Mouse (Mus musculus) embryonic facial prominence, embryonic 12.5 days (tissue): ENCODE measurements around the gene Lca5. TPM values are rescaled to one million over a fixed set of nuclear protein-coding genes. Genes with fewer than 3 reads are reported as not detected.

ENCODE experiments used
- ATAC-seq: fragments of 200-750 bp; cut with Nextera tagmentation; 2 replicates; pipeline ENCODE4 v1.8.0; 2017; ENCODE audit not compliant: insufficient number of reproducible peaks, insufficient read depth, low FRiP score, low TSS enrichment
- H3K27ac ChIP-seq: fragments of 300-500 bp; sonication (generic); 2 replicates; pipeline ENCODE4 v1.5.1; 2016; ENCODE audit warnings: mild to moderate bottlenecking
- H3K27me3 ChIP-seq: fragments of 300-500 bp; sonication (generic); 2 replicates; pipeline ENCODE4 v1.6.1; 2016; ENCODE audit warnings: mild to moderate bottlenecking, moderate library complexity
- H3K36me3 ChIP-seq: fragments of 300-500 bp; sonication (generic); 2 replicates; pipeline ENCODE4 v1.6.1; 2016; ENCODE audit warnings: mild to moderate bottlenecking
- H3K4me1 ChIP-seq: fragments of 300-500 bp; sonication (generic); 2 replicates; pipeline ENCODE4 v1.6.1; 2016
- H3K4me2 ChIP-seq: fragments of 300-500 bp; sonication (generic); replicated peaks from 2 replicates; pipeline ENCODE4 v1.6.1; 2016; ENCODE audit warnings: mild to moderate bottlenecking, moderate library complexity
- H3K4me3 ChIP-seq: fragments of 300-500 bp; sonication (generic); 2 replicates; pipeline ENCODE4 v1.5.1; 2016; ENCODE audit warnings: mild to moderate bottlenecking
- H3K9ac ChIP-seq: fragments of 300-500 bp; sonication (generic); 2 replicates; pipeline ENCODE4 v1.6.1; 2016; ENCODE audit warnings: mild to moderate bottlenecking, moderate library complexity
- H3K9me3 ChIP-seq: fragments of 300-500 bp; sonication (generic); 2 replicates; pipeline ENCODE4 v1.6.1; 2016; ENCODE audit warnings: mild to moderate bottlenecking, moderate library complexity
- WGBS: fragments of 180-500 bp; shearing (Covaris S2); methylation state at CpG from one replicate; pipeline ENCODE4 v1.1.7; 2016; 5-methylcytosine and 5-hydroxymethylcytosine counted together
- polyA plus RNA-seq: library from polyadenylated mRNA; unstranded; fragments of >200 nt; fragmentation: Nextera tagmentation; extraction: Ambion mirVana; gene quantifications from 2 replicates; pipeline ENCODE4 v1.2.1, GENCODE M21; 2016

The Lca5 gene
- 21.0 and 23.9 TPM in 2 replicates for polyA plus RNA-seq

GRCm38 (mm10) chr9:83440392-83441357, at the start of gene Lca5:
Lca5 (minus strand) TSS chr9:83441127.
- H3K36me3 ChIP-seq, result no peaks in the 10 kb centered on the region
- peak within 1 kb of the TSS; percentile 92 for H3K27ac ChIP-seq
- peak within 1 kb of the TSS; percentile 54 for H3K9ac ChIP-seq
- no peaks in the 10 kb centered on the region for H3K9me3 ChIP-seq
- peak; percentile 95 for ATAC-seq
- WGBS, result 1% methylated on average over 54 of the region's 57 CpGs
- H3K27me3 ChIP-seq, result no peaks in the 10 kb centered on the region
- peak within 1 kb of the TSS; percentile 53 for H3K4me3 ChIP-seq
- peak within 1 kb of the TSS; percentile 62 for H3K4me2 ChIP-seq
- 0 out of 2 replicates have a peak, but pooled peaks cover 7% of the 10 kb centered on the region for H3K4me1 ChIP-seq

DNA sequence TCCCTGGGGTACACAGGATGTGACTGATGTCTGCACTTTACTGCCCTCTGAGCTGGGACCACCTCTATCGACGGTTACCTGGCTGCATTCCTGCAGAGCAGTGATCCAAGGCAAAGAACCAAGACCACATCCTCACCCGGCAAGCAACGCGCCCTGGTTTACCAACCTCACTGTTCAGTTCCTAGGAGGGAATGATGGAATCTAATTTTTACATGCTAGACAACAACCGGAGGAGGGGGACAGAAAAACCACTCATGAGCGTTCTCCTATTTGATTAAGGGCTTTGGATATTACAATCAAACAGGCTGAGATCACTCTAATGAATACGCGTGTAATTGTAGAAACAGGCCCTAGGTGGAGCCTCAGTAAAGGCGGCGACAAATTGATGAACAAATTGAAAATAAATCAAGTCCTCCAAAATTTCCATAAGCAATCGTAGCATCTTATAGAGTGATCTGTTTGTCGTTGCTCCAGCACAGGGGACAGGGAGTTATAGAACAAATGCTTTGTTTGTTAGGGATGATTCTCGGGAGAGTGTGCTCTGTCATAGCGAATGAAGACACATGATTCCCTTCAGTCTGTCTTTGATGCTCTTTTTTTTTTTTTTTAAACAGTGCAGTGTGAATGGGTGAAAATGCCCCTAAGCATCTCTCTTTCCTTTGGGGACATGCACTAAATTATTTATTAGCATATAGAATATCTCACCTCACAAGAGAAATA, 47.7 kb upstream of the Lca5 start:
- WGBS, result 50% methylated on average over 15 of the region's 15 CpGs
- Histone ChIP-seq H3K27ac (no peak overlapping the region), H3K4me1 (no peaks in the 10 kb centered on the region), H3K9me3 (no peaks in the 10 kb centered on the region), H3K4me3 (no peak overlapping the region), H3K27me3 (no peaks in the 10 kb centered on the region), H3K36me3 (no peaks in the 10 kb centered on the region), H3K4me2 (no peak overlapping the region), H3K9ac (no peak overlapping the region)
- ATAC-seq, result no peak

DNA sequence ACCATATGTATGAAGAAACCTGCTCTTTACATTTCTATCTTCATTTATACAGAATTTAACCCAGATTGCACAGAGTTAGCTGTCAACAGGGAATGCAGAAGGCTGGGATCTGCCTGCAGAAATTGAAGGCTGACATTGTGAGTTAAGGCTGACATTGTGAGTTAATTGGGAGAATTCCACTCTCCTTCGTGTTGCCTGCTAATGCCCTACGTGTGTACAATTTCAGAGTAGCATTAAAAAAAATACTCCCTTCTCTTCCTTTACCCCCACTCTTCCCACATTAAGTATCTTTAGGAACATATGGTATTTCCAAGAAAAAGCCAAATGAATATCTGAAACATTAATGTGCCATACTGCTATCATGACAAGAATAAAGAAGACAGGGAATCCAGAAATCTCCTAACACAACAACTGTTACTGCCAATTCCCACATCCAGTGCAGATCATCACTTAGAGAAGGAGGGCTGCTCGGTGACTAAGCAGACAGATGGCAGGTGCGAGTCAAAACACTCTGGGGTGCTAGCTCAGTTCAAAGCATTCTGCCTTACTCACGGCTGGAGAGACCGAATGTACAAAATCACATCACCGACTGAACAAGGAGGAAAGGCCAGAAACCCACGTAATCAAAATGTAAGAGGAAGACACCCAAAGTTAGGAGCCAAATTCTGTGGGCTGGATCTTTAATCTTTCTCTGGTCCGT, 47.0 kb upstream of the Lca5 start:
- ATAC-seq, result no peak

DNA sequence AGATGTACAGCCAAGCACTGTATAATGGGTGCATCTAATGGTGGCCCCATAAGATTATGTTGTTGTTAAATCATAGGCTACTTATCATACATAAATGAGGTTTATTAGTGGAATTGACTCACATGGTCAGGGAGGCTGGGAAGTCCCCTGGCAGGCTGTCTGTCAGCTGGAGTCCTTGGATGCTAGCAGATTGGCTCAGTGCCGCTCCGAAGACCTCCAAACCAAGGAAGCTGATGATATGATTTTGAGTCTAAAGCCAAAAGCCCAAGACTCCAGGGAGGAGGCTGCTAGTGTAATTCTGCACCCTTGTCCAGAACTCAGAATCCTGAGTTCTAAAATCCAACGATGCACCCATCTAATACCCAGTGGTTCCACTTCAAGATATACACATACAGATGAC, 45.0 kb upstream of the Lca5 start:
- no peak overlapping the region for H3K4me2 ChIP-seq
- H3K36me3 ChIP-seq, result no peaks in the 10 kb centered on the region
- peaks cover 4% of the 10 kb centered on the region; the same call in 1 of the 2 replicates for H3K4me1 ChIP-seq
- no peak overlapping the region for H3K4me3 ChIP-seq
- WGBS, result 98% methylated on average over 3 of the region's 3 CpGs
- H3K9me3 ChIP-seq, result no peaks in the 10 kb centered on the region
- H3K27ac ChIP-seq, result no peak overlapping the region
- no peak overlapping the region for H3K9ac ChIP-seq
- ATAC-seq, result no peak
- H3K27me3 ChIP-seq, result no peaks in the 10 kb centered on the region

More for the DNA sequence above, 47.0 kb upstream of the Lca5 start:
- H3K9me3 ChIP-seq, result no peaks in the 10 kb centered on the region
- H3K4me1 ChIP-seq, result no peaks in the 10 kb centered on the region
- no peak overlapping the region for H3K27ac ChIP-seq
- no peak overlapping the region for H3K9ac ChIP-seq
- H3K36me3 ChIP-seq, result no peaks in the 10 kb centered on the region
- H3K4me2 ChIP-seq, result no peak overlapping the region
- H3K4me3 ChIP-seq, result no peak overlapping the region
- H3K27me3 ChIP-seq, result no peaks in the 10 kb centered on the region
- 57% methylated on average over 9 of the region's 9 CpGs for WGBS

DNA sequence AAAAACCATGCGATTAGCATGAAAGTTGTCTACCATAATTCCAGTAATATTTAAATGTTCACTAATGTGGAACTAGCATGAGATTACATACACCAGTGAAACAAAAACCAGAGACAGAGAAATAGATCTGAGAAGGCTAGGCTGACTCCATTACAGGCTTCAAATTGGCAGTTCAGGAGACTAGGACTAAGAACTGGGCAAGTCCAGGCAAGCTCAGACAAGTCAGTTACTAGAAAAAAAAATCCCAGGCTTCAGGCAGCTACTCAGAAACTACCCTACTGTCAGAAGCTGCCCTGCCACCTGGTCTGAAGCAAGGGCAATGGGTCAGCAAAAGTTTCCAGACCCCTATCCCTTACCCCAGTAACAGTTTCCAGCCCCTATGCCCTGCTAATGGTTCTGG, 44.4 kb upstream of the Lca5 start:
- Histone ChIP-seq H3K4me3 (no peak overlapping the region), H3K27ac (no peak overlapping the region), H3K9me3 (no peaks in the 10 kb centered on the region), H3K9ac (no peak overlapping the region), H3K27me3 (no peaks in the 10 kb centered on the region), H3K4me1 (peaks cover 4% of the 10 kb centered on the region; the same call in 1 of the 2 replicates), H3K36me3 (no peaks in the 10 kb centered on the region), H3K4me2 (no peak overlapping the region)
- 98% methylated on average over 1 of the region's 1 CpGs for WGBS
- ATAC-seq, result no peak

DNA sequence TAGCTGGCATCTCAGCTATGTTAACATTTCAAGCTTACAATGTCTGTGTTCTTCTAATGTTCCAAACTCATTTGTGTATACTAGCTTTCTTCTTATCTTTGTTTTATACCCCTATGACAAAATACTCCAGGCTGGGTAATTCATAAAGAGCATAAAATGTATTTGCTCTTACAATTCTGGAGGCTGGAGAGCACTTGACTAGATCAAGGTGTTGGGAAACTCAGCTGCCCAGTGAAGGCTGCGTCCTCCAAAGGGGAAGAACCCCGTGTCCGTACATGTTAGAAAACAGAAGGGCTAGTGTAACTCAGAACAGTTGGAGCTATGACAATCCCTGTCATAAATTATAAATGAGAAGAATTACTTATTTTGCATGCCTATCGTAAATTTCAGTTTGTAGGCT, 42.5 kb upstream of the Lca5 start:
- peaks cover 4% of the 10 kb centered on the region; the same call in 1 of the 2 replicates for H3K4me1 ChIP-seq
- no peak overlapping the region for H3K9ac ChIP-seq
- H3K36me3 ChIP-seq, result no peaks in the 10 kb centered on the region
- 91% methylated on average over 4 of the region's 4 CpGs for WGBS
- H3K27me3 ChIP-seq, result no peaks in the 10 kb centered on the region
- H3K9me3 ChIP-seq, result no peaks in the 10 kb centered on the region
- H3K4me2 ChIP-seq, result no peak overlapping the region
- no peak for ATAC-seq
- no peak overlapping the region for H3K4me3 ChIP-seq
- no peak overlapping the region for H3K27ac ChIP-seq

DNA sequence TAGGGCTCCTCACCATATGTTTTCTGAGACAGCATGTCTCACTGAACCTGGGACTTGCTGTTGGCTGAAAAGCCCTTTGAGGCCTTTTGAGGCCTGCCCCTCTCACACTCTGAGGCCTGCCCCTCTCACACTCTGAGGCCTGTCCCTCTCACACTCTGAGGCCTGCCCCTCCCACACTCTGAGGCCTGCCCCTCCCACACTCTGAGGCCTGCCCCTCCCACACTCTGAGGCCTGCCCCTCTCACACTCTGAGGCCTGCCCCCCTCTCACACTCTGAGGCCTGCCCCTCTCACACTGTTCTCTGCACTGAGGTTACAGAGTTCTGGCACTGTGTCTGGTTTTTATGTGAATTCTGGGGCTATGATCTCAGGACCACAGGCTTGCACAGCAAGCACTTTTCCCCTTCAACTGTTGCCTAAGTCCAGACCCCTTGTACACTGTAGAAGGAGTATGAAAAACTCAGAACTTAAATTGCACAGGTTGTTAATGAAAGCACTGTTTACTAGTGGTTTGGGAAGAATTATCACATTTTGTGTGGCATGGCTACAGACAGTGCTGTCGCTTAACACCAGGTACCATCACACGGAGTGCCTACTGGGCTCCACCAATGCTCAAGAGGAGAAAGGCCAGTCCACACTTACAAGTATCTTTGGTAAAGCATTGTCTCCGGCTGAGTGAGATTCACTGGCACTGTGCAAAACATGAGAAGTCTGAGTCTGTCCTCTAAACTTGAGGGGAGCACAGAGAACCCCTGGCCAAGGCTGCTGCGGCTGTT, 41.4 kb upstream of the Lca5 start:
- 79% methylated on average over 4 of the region's 4 CpGs for WGBS
- ATAC-seq, result no peak
- Histone ChIP-seq H3K4me2 (no peak overlapping the region), H3K4me3 (no peak overlapping the region), H3K9me3 (no peaks in the 10 kb centered on the region), H3K27me3 (no peaks in the 10 kb centered on the region), H3K4me1 (peaks cover 4% of the 10 kb centered on the region; the same call in 1 of the 2 replicates), H3K36me3 (no peaks in the 10 kb centered on the region), H3K27ac (peak overlapping the region; percentile 41; the same call in 1 of the 2 replicates), H3K9ac (no peak overlapping the region)

- no peak overlapping the region for H3K27ac ChIP-seq
- no peak overlapping the region for H3K9ac ChIP-seq
- no peaks in the 10 kb centered on the region for H3K36me3 ChIP-seq
- 64% methylated on average over 2 of the region's 2 CpGs for WGBS
- H3K27me3 ChIP-seq, result no peaks in the 10 kb centered on the region
- ATAC-seq, result no peak
- no peaks in the 10 kb centered on the region for H3K4me1 ChIP-seq
- H3K9me3 ChIP-seq, result no peaks in the 10 kb centered on the region
- no peak overlapping the region for H3K4me2 ChIP-seq
- H3K4me3 ChIP-seq, result no peak overlapping the region
These were observed 28.9 kb upstream of the Lca5 start for GRCm38 (mm10) chr9:83469871-83470270.

DNA sequence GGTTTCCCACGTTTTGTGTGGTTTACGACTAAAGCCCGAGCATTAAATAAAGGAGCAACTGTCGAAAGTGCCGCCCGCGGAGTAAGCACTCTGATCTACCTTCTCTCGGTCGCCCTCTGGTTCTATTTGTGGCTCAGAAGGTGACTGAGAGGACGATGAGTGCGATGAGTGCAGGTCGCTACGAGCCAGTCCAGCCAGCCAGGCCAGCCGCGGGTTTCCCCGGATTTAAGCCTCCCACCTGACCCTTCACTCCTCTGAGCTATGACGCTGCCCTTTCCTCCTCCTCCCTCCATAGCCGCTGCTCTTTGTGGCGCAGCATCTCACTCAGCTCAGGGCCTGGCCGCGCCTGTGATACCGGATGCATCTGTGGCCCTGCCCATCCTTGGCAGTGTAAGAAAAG, 6.8 kb upstream of the Lca5 start:
- Histone ChIP-seq H3K36me3 (no peaks in the 10 kb centered on the region), H3K9me3 (no peaks in the 10 kb centered on the region), H3K27ac (no peak overlapping the region), H3K4me3 (peak overlapping the region; percentile 41), H3K27me3 (no peaks in the 10 kb centered on the region), H3K4me2 (peak overlapping the region; percentile 59), H3K9ac (peak overlapping the region; percentile 64; the same call in 1 of the 2 replicates), H3K4me1 (no peaks in the 10 kb centered on the region)
- ATAC-seq, result peak; percentile 82
- 2% methylated on average over 22 of the region's 22 CpGs for WGBS

GRCm38 (mm10) chr9:83447176-83447575, 6.2 kb upstream of the Lca5 start:
- H3K4me3 ChIP-seq, result 0 out of 2 replicates have a peak overlapping the region, but pooled peaks have one; percentile 41
- no peak overlapping the region for H3K27ac ChIP-seq
- H3K4me2 ChIP-seq, result peak overlapping the region; percentile 59
- H3K4me1 ChIP-seq, result no peaks in the 10 kb centered on the region
- no peaks in the 10 kb centered on the region for H3K27me3 ChIP-seq
- WGBS, result 68% methylated on average over 9 of the region's 9 CpGs
- H3K9me3 ChIP-seq, result no peaks in the 10 kb centered on the region
- H3K36me3 ChIP-seq, result no peaks in the 10 kb centered on the region
- no peak for ATAC-seq
- no peak overlapping the region for H3K9ac ChIP-seq

DNA sequence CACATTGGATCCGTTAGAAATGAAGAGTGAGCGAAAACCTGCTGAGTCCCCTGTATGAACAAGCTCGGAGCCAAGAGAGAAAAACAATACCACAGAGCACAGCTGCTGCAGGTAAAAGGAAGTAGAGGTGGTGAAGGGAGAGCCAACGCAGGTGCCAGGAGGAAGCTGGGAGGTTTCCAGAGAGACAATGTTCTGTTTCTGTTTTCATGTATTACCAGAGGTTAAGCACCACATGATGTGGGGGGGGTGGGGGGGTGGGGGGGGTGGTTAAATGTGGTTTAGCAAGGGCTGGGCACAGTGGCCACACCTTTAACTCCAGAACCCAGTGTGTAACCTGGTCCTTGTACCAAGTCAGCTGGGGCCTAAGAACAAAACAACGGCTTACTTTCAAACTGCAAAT, 3.3 kb downstream of the Lca5 start:
- H3K9ac ChIP-seq, result no peak overlapping the region
- H3K4me3 ChIP-seq, result no peak overlapping the region
- no peaks in the 10 kb centered on the region for H3K27me3 ChIP-seq
- WGBS, result 82% methylated on average over 5 of the region's 5 CpGs
- no peak for ATAC-seq
- no peaks in the 10 kb centered on the region for H3K36me3 ChIP-seq
- peaks cover 7% of the 10 kb centered on the region; the same call in 1 of the 2 replicates for H3K4me1 ChIP-seq
- no peak overlapping the region for H3K4me2 ChIP-seq
- no peaks in the 10 kb centered on the region for H3K9me3 ChIP-seq
- no peak overlapping the region for H3K27ac ChIP-seq
